Mouse (Mus musculus): ENCODE results near the gene Pbx4. TPM values are rescaled to one million over a fixed set of nuclear protein-coding genes. Genes with fewer than 3 reads are reported as not detected.

Pbx4 gene
- polyA plus RNA-seq, 1 experiment from 2014 or later = 42.9 TPM

GRCm38 (mm10) chr8:69914526-69914925 is 82.2 kb downstream of the Pbx4 start:
- no peak for DNase-seq (ENCODE audit: low spot score)
- Histone ChIP-seq H3K27me3 (ENCODE audit: low read depth, poor library complexity, severe bottlenecking) (no peaks in the 10 kb centered on the region), H3K27ac (replicated peaks) (no peak overlapping the region), H3K4me1 (peaks cover 9% of the 10 kb centered on the region; the same call in 1 of the 2 replicates), H3K4me3 (no peak overlapping the region), H3K9me3 (replicated peaks) (no peaks in the 10 kb centered on the region), H3K36me3 (peaks cover 90% of the 10 kb centered on the region)
- WGBS = 91% methylated on average over 4 of the region's 4 CpGs

GRCm38 (mm10) chr8:69915748-69916147 is 83.5 kb downstream of the Pbx4 start:
- Histone ChIP-seq H3K27me3 (ENCODE audit: low read depth, poor library complexity, severe bottlenecking) (no peaks in the 10 kb centered on the region), H3K9me3 (replicated peaks) (no peaks in the 10 kb centered on the region), H3K36me3 (peaks cover 78% of the 10 kb centered on the region), H3K27ac (replicated peaks) (no peak overlapping the region), H3K4me3 (no peak overlapping the region), H3K4me1 (peaks cover 19% of the 10 kb centered on the region)
- DNase-seq (ENCODE audit: low spot score) = no peak
- 47% methylated on average over 5 of the region's 5 CpGs for WGBS

GRCm38 (mm10) chr8:69918506-69918905 is 86.2 kb downstream of the Pbx4 start:
- Histone ChIP-seq H3K9me3 (replicated peaks) (no peaks in the 10 kb centered on the region), H3K36me3 (peaks cover 60% of the 10 kb centered on the region), H3K4me3 (no peak overlapping the region), H3K27ac (replicated peaks) (no peak overlapping the region), H3K27me3 (ENCODE audit: low read depth, poor library complexity, severe bottlenecking) (no peaks in the 10 kb centered on the region), H3K4me1 (peaks cover 34% of the 10 kb centered on the region)
- DNase-seq (ENCODE audit: low spot score) = no peak

DNA sequence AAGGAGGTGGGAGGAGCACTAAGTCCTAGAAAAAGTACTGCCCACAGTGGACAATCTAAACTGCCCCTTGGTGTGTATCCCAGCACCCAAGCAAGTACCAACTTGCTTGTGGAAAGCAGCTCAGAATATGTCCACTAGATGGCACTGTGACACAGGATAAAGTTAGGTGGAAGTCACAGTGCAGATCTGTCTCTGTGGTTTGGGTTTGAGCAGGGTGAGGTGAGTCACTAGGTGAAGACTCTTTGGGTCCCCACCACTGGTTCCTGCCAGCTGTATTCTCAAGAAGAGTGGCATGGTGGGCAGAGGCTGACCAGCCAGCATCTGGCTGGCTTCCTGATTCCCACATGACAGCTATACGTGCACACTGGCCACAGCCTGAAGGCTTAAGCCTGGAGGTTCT is 86.7 kb downstream of the Pbx4 start:
- peak; percentile 58 for DNase-seq (ENCODE audit: low spot score)
- H3K9me3 ChIP-seq (replicated peaks) = no peaks in the 10 kb centered on the region
- WGBS = 93% methylated on average over 1 of the region's 1 CpGs
- H3K27ac ChIP-seq (replicated peaks) = no peak overlapping the region
- H3K4me1 ChIP-seq = peaks cover 34% of the 10 kb centered on the region
- no peak overlapping the region for H3K4me3 ChIP-seq
- no peaks in the 10 kb centered on the region for H3K27me3 ChIP-seq (ENCODE audit: low read depth, poor library complexity, severe bottlenecking)
- peaks cover 60% of the 10 kb centered on the region for H3K36me3 ChIP-seq

DNA sequence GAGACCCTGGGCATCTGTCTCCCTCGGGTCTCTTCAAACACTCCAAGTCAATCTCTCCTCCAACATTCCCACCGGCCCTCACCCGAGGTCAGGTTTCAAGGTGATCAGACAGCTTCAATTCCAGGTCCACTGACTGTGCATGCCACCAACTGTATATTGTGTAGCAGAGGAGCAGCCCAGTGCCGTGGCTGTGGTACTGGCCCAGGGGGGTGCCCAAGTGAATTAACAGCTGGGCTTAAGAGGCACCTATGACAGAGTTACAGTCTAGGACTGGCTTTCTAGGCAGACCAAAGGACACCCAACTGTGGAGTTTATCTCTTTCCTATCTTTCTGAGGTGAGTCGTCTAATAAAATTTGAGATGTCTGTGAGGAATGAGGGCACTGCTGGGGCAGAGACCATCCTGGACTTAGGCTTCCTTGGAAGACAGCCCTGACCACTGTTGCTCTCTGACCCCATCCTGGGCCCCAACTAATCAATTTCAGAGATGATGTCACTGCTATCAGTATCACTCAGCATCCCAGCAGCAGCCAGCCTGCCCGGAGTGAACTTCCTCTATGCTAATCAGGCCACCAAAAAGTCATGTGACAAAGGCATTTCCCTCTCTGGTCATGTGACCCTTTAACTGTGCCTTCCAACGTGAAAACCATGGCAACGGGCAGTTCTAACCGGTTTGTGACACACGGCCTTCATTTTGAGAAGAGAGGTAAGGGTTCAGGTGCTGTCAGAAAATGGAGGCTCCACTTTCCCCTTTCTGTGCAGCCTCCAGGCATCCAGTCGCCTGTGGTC is 87.8 kb downstream of the Pbx4 start:
- no peaks in the 10 kb centered on the region for H3K27me3 ChIP-seq (ENCODE audit: low read depth, poor library complexity, severe bottlenecking)
- WGBS = 63% methylated on average over 11 of the region's 11 CpGs
- peaks cover 52% of the 10 kb centered on the region for H3K36me3 ChIP-seq
- peak overlapping the region; percentile 85 for H3K27ac ChIP-seq (replicated peaks)
- H3K4me3 ChIP-seq = peak overlapping the region; percentile 18; the same call in 1 of the 2 replicates
- no peaks in the 10 kb centered on the region for H3K9me3 ChIP-seq (replicated peaks)
- H3K4me1 ChIP-seq = peaks cover 34% of the 10 kb centered on the region
- peak; percentile 65 for DNase-seq (ENCODE audit: low spot score)

- Histone ChIP-seq H3K4me1 (peaks cover 27% of the 10 kb centered on the region), H3K36me3 (peaks cover 48% of the 10 kb centered on the region), H3K9me3 (replicated peaks) (no peaks in the 10 kb centered on the region), H3K27me3 (ENCODE audit: low read depth, poor library complexity, severe bottlenecking) (no peaks in the 10 kb centered on the region), H3K4me3 (no peak overlapping the region), H3K27ac (replicated peaks) (peak overlapping the region; percentile 85)
- DNase-seq (ENCODE audit: low spot score) = no peak
- WGBS = 93% methylated on average over 2 of the region's 2 CpGs
These were observed 88.8 kb downstream of the Pbx4 start for GRCm38 (mm10) chr8:69921141-69921540.

Other genes with a start within 250 kb of the Pbx4 start
- 34.7 and 37.0 TPM in 2 replicates for gene Zfp868, start 206.9 kb upstream of the Pbx4 start, polyA plus RNA-seq (2016; fragmentation: Nextera tagmentation; extraction: Ambion mirVana)
- gene Zfp964, start 178.0 kb upstream of the Pbx4 start, polyA plus RNA-seq (2016; fragmentation: Nextera tagmentation; extraction: Ambion mirVana) = 2.2 and 3.2 TPM in 2 replicates
- 32.1 and 33.6 TPM in 2 replicates for gene Zfp869, start 121.8 kb upstream of the Pbx4 start, polyA plus RNA-seq (2016; fragmentation: Nextera tagmentation; extraction: Ambion mirVana)
- gene Zfp963, start 82.5 kb upstream of the Pbx4 start, polyA plus RNA-seq (2016; fragmentation: Nextera tagmentation; extraction: Ambion mirVana) = 6.1 and 6.9 TPM in 2 replicates
- 0.43 TPM in 1 of 2 replicates, not detected in the other for gene Gm20422, start 57.6 kb upstream of the Pbx4 start, polyA plus RNA-seq (2016; fragmentation: Nextera tagmentation; extraction: Ambion mirVana)
- gene Atp13a1, start 41.3 kb upstream of the Pbx4 start, polyA plus RNA-seq (2016; fragmentation: Nextera tagmentation; extraction: Ambion mirVana) = 57.1 and 58.1 TPM in 2 replicates
- 35.2 and 37.2 TPM in 2 replicates for gene Zfp866, start 41.3 kb upstream of the Pbx4 start, polyA plus RNA-seq (2016; fragmentation: Nextera tagmentation; extraction: Ambion mirVana)
- gene Gmip, start 23.8 kb upstream of the Pbx4 start, polyA plus RNA-seq (2016; fragmentation: Nextera tagmentation; extraction: Ambion mirVana) = 7.7 and 9.7 TPM in 2 replicates
- 0.65 and 0.68 TPM in 2 replicates for gene Lpar2, start 10.1 kb upstream of the Pbx4 start, polyA plus RNA-seq (2016; fragmentation: Nextera tagmentation; extraction: Ambion mirVana)
- gene Cilp2, start 55.2 kb downstream of the Pbx4 start, polyA plus RNA-seq (2016; fragmentation: Nextera tagmentation; extraction: Ambion mirVana) = 0.47 TPM in 2 replicates
- gene Tssk6, start 69.7 kb downstream of the Pbx4 start, polyA plus RNA-seq (2016; fragmentation: Nextera tagmentation; extraction: Ambion mirVana) = 5.2 and 5.4 TPM in 2 replicates
- 173 and 174 TPM in 2 replicates for gene Ndufa13, start 70.1 kb downstream of the Pbx4 start, polyA plus RNA-seq (2016; fragmentation: Nextera tagmentation; extraction: Ambion mirVana)
- 4.2 and 5.9 TPM in 2 replicates for gene Yjefn3, start 70.2 kb downstream of the Pbx4 start, polyA plus RNA-seq (2016; fragmentation: Nextera tagmentation; extraction: Ambion mirVana)
- gene Gatad2a, start 163.9 kb downstream of the Pbx4 start, polyA plus RNA-seq (2016; fragmentation: Nextera tagmentation; extraction: Ambion mirVana) = 48.0 and 48.7 TPM in 2 replicates
- 57.2 and 67.4 TPM in 2 replicates for gene Mau2, start 210.2 kb downstream of the Pbx4 start, polyA plus RNA-seq (2016; fragmentation: Nextera tagmentation; extraction: Ambion mirVana)
- gene Sugp1, start 210.3 kb downstream of the Pbx4 start, polyA plus RNA-seq (2016; fragmentation: Nextera tagmentation; extraction: Ambion mirVana) = 51.9 and 57.7 TPM in 2 replicates
- 0.69 and 1.1 TPM in 2 replicates for gene Tm6sf2, start 240.4 kb downstream of the Pbx4 start, polyA plus RNA-seq (2016; fragmentation: Nextera tagmentation; extraction: Ambion mirVana)

Data from midbrain, embryonic 10.5 days (tissue).